Mouse (Mus musculus) C2C12 (cell line): ENCODE data around the gene Col24a1.

Experiments used
- CEBPB ChIP-seq: IDR thresholded peaks from one replicate; pipeline ENCODE4 v1.6.1; 2011; ENCODE audit warnings: low read depth, mild to moderate bottlenecking, control low read depth, moderate library complexity
- CTCF ChIP-seq: IDR thresholded peaks from one replicate; pipeline ENCODE4 v1.5.1; 2011; ENCODE audit not compliant: control insufficient read depth, insufficient read depth, insufficient read length
- MYOD1 ChIP-seq: IDR thresholded peaks from one replicate; pipeline ENCODE4 v1.6.1; 2011; ENCODE audit warnings: low read depth; ENCODE audit not compliant: control insufficient read depth, insufficient read length

DNA sequence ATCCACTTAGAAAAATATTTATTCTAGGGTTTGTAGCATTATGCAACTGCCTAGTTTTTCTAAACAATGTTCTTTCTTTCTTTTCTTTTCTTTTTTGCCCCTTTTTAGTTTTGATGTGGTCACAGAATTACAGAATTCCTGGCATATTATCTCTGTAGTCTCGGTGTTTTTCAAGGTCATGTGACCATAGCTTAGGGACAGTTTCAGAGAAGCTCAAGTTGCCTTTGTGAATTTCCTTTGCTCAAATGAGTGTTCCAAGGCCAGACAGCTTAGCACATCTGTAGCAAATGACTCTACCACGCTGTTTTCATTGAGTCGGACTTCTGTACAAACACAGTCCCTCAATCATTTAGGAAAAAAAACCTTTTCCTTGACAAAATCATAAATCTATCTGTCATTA, 205.9 kb downstream of the Col24a1 start:
- TF ChIP-seq CTCF (no peak), MYOD1 (no peak), CEBPB (no peak)
